Mouse (Mus musculus) heart, embryonic 13.5 days (tissue): ENCODE data around the gene Spsb2. TPM values are rescaled to one million over a fixed set of nuclear protein-coding genes. Genes with fewer than 3 reads are reported as not detected.

ENCODE experiments used
- ATAC-seq: fragments of 200-750 bp; cut with Nextera tagmentation; 2 replicates; pipeline ENCODE4 v1.8.0; 2017; ENCODE audit warnings: moderate TSS enrichment; ENCODE audit not compliant: insufficient number of reproducible peaks, low FRiP score, low TSS enrichment; ENCODE audit errors: extremely low read depth
- H3K27ac ChIP-seq: fragments of 300-500 bp; sonication (generic); replicated peaks from 2 replicates; pipeline ENCODE4 v1.5.1; 2015; ENCODE audit warnings: moderate library complexity, mild to moderate bottlenecking, inconsistent platforms
- H3K27me3 ChIP-seq: fragments of 300-500 bp; sonication (generic); replicated peaks from 2 replicates; pipeline ENCODE4 v1.6.1; 2015; ENCODE audit warnings: mild to moderate bottlenecking, inconsistent platforms
- H3K36me3 ChIP-seq: fragments of 300-500 bp; sonication (generic); 2 replicates; pipeline ENCODE4 v1.6.1; 2015; ENCODE audit warnings: mild to moderate bottlenecking, inconsistent platforms
- H3K4me1 ChIP-seq: fragments of 300-500 bp; sonication (generic); 2 replicates; pipeline ENCODE4 v1.6.1; 2015; ENCODE audit warnings: inconsistent platforms
- H3K4me2 ChIP-seq: fragments of 300-500 bp; sonication (generic); 2 replicates; pipeline ENCODE4 v1.6.1; 2015; ENCODE audit warnings: inconsistent platforms, mild to moderate bottlenecking, moderate library complexity
- H3K4me3 ChIP-seq: fragments of 300-500 bp; sonication (generic); 2 replicates; pipeline ENCODE4 v1.5.1; 2015; ENCODE audit warnings: moderate library complexity, mild to moderate bottlenecking, inconsistent platforms
- H3K9ac ChIP-seq: fragments of 300-500 bp; sonication (generic); 2 replicates; pipeline ENCODE4 v1.6.1; 2015; ENCODE audit warnings: inconsistent platforms, mild to moderate bottlenecking, moderate library complexity
- H3K9me3 ChIP-seq: fragments of 300-500 bp; sonication (generic); 2 replicates; pipeline ENCODE4 v1.6.1; 2016; ENCODE audit warnings: inconsistent platforms
- WGBS: fragments of 180-500 bp; shearing (Covaris S2); methylation state at CpG from one replicate; pipeline ENCODE4 v1.1.7; 2015; ENCODE audit warnings: mixed read lengths; 5-methylcytosine and 5-hydroxymethylcytosine counted together
- polyA plus RNA-seq: library from polyadenylated mRNA; unstranded; fragments of >200 nt; fragmentation: Nextera tagmentation; extraction: Ambion mirVana; gene quantifications from 2 replicates; pipeline ENCODE4 v1.2.1, GENCODE M21; 2015

The Spsb2 gene
- polyA plus RNA-seq, 1 experiment from 2014 or later, result 8.4 TPM

DNA sequence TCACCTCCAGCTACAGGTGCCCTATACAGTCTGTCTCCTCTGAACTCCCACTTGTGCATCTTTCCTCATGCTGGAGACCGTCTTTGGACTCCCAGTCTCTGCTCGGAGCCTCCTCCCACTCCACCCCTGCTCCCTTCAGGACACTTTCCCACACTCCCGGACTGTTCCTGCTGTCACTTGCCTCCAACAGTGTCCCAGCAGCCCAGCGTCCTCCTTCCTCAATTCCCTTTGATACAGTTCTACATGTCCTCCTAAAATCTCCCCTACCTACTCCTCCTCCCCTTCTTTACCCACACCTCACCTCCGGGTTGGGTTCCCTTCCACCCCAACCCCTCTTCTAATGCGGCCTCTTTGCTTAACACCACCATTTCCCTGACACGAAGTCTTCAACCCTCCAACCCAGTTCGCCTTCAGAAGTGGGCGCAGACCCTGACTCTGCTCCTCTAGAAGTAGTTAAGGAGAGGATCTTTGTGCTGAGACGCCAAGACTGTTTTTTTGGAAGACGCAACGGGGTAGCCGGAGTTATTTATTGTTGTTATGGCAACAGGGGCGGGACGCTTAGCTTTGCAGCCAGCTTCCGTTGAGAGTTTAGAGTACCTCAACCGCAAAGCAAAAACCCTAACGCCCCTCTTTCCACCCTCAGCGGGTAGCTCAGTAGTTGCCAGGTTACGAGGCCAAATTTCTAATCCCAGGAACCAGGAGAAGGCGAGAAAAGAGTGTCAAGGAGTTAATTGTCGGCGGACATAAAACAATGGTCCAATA lies 29.1 kb upstream of the Spsb2 start, which contains the start of gene Lrrc23:
Gene Lrrc23 (minus strand): TSS at position 506 of the 762 bp plus-strand sequence.
- no peaks in the 10 kb centered on the region for H3K36me3 ChIP-seq
- peak within 1 kb of the TSS; percentile 65 for H3K9ac ChIP-seq
- H3K27ac ChIP-seq, result no peak within 1 kb of the TSS
- H3K27me3 ChIP-seq, result peaks cover 44% of the 10 kb centered on the region
- H3K9me3 ChIP-seq, result no peaks in the 10 kb centered on the region
- H3K4me2 ChIP-seq, result peak within 1 kb of the TSS; percentile 70
- H3K4me3 ChIP-seq, result peak within 1 kb of the TSS; percentile 47
- H3K4me1 ChIP-seq, result peaks cover 9% of the 10 kb centered on the region
- WGBS, result 1% methylated on average over 23 of the region's 23 CpGs
- peak; percentile 54; the same call in 1 of the 2 replicates for ATAC-seq

DNA sequence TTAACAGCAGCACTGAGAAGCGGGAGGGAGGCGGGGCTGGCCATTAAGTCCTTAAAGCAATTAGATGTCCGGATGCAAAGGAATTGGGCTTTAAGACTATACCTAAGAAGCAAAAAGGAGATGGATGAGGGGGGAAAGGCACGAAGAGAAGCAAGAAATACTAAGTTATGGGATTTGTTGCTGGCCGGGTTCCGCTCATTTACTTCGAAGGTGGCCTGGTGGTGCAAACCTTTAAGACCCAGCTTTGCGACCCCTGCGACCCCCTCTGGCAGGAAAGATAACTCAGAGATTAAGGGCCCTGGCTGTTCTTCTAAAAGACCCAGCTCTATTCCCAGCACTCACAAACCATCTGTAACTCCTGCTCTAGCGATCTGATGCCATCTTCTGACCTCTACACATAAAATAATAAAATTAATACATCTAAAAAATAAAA lies 28.5 kb upstream of the Spsb2 start:
- WGBS, result 3% methylated on average over 10 of the region's 10 CpGs
- Histone ChIP-seq H3K4me3 (peak overlapping the region; percentile 47), H3K27me3 (peaks cover 44% of the 10 kb centered on the region), H3K4me1 (peaks cover 9% of the 10 kb centered on the region), H3K4me2 (peak overlapping the region; percentile 70), H3K36me3 (no peaks in the 10 kb centered on the region), H3K9ac (peak overlapping the region; percentile 65), H3K27ac (no peak overlapping the region), H3K9me3 (no peaks in the 10 kb centered on the region)
- no peak for ATAC-seq

DNA sequence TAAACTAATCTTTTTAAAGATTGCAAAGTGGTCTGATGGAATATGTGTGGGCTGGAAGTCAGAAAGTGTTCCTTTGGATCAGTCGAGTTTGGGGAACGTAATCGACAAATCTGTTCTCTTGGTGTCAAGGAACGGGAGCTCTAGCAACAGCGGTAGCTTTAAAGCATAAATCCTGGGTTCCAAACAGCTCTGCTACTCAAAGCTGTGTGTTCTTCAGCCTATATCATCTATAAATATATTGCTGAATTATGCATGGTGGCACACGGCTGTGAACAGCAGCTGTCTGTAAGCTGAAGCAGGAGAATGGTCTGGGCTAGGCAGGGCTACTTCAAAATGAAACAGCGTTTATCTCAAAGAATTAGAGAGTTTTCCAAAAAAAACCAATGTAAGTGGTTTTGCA lies 27.5 kb upstream of the Spsb2 start:
- WGBS, result 78% methylated on average over 7 of the region's 7 CpGs
- Histone ChIP-seq H3K4me3 (no peak overlapping the region), H3K9me3 (no peaks in the 10 kb centered on the region), H3K27ac (no peak overlapping the region), H3K4me2 (no peak overlapping the region), H3K4me1 (peaks cover 9% of the 10 kb centered on the region), H3K27me3 (peaks cover 44% of the 10 kb centered on the region), H3K36me3 (no peaks in the 10 kb centered on the region), H3K9ac (no peak overlapping the region)
- ATAC-seq, result no peak

DNA sequence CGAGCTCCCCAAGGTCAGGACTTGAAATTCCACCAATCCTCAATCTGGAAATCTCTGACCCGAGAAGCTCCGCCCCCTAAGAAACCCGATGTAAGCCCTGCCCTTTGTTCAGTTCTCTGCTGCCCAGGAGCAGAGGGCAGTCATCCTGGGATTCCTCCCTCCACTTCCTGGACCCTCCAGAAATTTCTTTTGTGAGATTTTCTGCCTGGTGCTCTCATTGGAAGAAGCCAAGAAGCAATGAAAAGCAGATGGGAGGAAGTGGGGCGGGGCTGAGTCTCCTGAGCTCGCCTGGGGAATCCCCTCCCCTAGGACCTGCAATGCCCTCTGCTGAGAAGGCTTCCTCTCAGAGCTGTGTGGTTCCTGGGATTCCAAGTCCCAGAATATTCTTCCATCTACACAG lies 26.0 kb upstream of the Spsb2 start:
- no peak overlapping the region for H3K27ac ChIP-seq
- peak overlapping the region; percentile 31 for H3K4me3 ChIP-seq

DNA sequence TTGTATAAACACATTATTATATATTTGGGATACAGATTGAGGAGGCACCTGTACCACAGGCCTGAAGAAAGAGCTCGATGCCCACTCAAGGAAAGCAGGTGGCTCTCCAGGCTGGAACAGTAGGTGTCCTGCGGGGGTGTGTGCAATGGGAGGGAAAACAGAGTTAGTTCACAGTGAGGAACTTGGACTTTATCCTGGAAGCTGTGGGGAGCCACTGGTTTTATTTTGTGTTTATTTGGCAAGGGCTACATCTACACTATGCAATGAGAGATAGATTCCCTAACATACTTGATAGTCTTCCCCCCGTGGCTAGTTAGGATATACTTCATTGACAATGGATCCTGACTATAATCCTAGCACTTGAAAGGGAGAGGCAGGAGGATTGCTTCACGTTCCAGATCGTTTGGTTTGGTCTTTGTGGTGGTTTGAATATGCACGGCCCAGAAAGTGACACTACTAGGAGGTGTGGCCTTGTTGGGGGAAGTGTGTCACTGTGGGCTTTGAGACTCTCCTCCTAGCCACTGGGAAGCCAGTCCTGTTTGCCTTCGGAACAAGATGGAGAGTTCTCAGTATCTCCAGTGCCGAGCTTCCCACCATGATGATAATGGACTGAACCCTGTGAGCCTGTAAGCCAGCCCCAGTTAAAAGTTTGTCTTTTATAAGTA lies 21.6 kb upstream of the Spsb2 start:
- 45% methylated on average over 8 of the region's 8 CpGs for WGBS
- no peak for ATAC-seq
- H3K9ac ChIP-seq, result no peak overlapping the region

More for the DNA sequence above, 26.0 kb upstream of the Spsb2 start:
- Histone ChIP-seq H3K27me3 (peaks cover 41% of the 10 kb centered on the region), H3K4me2 (peak overlapping the region; percentile 50), H3K36me3 (no peaks in the 10 kb centered on the region), H3K9me3 (no peaks in the 10 kb centered on the region), H3K4me1 (peaks cover 9% of the 10 kb centered on the region), H3K9ac (0 out of 2 replicates have a peak overlapping the region, but pooled peaks have one; percentile 33)
- WGBS, result 26% methylated on average over 6 of the region's 6 CpGs
- no peak for ATAC-seq

DNA sequence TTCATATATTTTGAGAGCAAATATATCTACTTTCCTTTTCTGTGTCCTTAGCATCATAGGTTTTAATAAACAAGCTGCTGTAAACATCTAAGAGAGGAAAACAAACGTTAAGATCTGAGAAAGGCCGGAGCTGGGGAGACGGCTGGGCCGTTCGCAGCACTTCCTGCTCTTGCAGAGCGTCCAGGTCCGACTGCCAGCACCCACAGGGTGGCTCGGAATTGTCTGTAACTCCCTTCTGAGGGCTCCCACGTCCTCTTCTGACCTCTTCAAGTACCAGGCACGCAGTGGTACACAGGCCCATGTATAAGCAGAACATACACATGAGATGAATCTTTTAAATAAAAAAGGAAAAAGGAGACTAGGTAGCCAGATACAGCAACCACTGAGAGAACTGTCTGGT lies 20.7 kb upstream of the Spsb2 start:
- Histone ChIP-seq H3K4me2 (no peak overlapping the region), H3K4me1 (peaks cover 3% of the 10 kb centered on the region), H3K9me3 (no peaks in the 10 kb centered on the region), H3K27me3 (no peaks in the 10 kb centered on the region), H3K36me3 (no peaks in the 10 kb centered on the region), H3K9ac (no peak overlapping the region), H3K4me3 (no peak overlapping the region), H3K27ac (no peak overlapping the region)
- no peak for ATAC-seq
- WGBS, result 65% methylated on average over 10 of the region's 10 CpGs

More for the DNA sequence above, 21.6 kb upstream of the Spsb2 start:
- Histone ChIP-seq H3K9me3 (no peaks in the 10 kb centered on the region), H3K4me2 (no peak overlapping the region), H3K4me1 (peaks cover 8% of the 10 kb centered on the region), H3K27ac (no peak overlapping the region), H3K4me3 (no peak overlapping the region), H3K27me3 (no peaks in the 10 kb centered on the region), H3K36me3 (no peaks in the 10 kb centered on the region)

DNA sequence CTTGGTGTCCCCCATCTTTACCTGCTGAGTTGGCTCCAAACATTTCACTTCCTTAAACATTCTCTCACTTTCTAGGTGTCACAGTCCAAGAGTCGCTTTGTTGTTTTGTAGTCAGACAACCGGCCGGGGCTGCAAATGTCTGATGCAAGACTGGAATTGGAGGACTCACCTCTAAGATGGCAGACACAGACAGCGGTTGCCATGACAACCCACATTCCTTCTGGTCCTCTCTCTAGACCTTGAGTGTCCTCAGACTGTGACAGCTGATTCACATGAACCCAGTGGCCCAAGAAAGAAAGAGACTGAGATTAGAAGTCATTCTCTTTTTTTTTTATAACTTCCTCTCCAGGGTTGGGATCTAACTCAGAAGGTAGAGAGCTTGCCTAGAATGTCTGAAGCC lies 18.9 kb upstream of the Spsb2 start:
- Histone ChIP-seq H3K27me3 (no peaks in the 10 kb centered on the region), H3K36me3 (no peaks in the 10 kb centered on the region), H3K4me2 (no peak overlapping the region), H3K27ac (no peak overlapping the region), H3K4me1 (peaks cover 3% of the 10 kb centered on the region; the same call in 1 of the 2 replicates), H3K4me3 (no peak overlapping the region), H3K9me3 (no peaks in the 10 kb centered on the region), H3K9ac (no peak overlapping the region)
- whole genome bisulfite sequencing, result 82% methylated on average over 4 of the region's 4 CpGs
- no peak for ATAC-seq

DNA sequence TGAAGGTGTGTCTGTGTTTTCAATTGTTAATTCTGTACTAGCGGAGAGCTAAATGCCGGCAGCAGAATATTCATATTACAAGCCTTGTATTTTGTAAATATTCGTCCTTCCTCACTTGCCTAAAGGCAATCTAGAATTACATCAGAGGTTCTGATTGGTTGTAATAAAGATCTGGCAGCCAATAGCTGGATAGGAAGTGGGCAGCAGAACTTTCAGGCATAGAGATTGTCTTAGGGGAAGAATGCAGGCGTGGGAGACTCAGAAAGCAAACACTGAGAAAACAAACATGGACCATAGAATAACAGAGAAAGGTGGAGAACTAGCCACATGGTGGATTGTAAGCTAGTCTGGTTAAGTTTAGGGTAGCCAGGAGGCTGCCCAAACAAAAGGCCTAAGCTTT lies 18.3 kb upstream of the Spsb2 start:
- no peak overlapping the region for H3K4me3 ChIP-seq
- ATAC-seq, result no peak
- WGBS, result 59% methylated on average over 4 of the region's 4 CpGs
- H3K4me2 ChIP-seq, result no peak overlapping the region
- no peaks in the 10 kb centered on the region for H3K27me3 ChIP-seq
- no peaks in the 10 kb centered on the region for H3K36me3 ChIP-seq
- H3K27ac ChIP-seq, result no peak overlapping the region
- H3K4me1 ChIP-seq, result peaks cover 3% of the 10 kb centered on the region; the same call in 1 of the 2 replicates
- H3K9ac ChIP-seq, result no peak overlapping the region
- no peaks in the 10 kb centered on the region for H3K9me3 ChIP-seq

DNA sequence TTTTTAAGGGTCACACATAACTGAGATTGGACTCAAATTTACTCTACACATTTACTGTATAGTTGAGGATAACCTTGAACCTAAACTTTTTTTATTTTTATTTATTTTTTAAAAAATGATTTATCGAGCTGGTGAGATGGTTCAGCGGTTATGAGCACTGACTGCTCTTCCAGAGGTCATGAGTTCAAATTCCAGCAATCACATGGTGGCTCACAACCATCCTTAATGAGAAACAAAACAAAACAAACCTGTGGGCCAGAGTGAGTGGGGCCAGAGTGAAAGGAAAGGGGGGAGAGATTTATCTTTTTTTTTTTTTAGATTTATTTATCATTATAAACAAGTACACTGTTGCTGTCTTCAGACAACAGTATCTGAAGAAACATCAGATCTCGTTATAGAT lies 16.6 kb upstream of the Spsb2 start:
- Histone ChIP-seq H3K4me3 (no peak overlapping the region), H3K4me2 (no peak overlapping the region), H3K9ac (no peak overlapping the region), H3K9me3 (no peaks in the 10 kb centered on the region), H3K27me3 (no peaks in the 10 kb centered on the region), H3K4me1 (peaks cover 3% of the 10 kb centered on the region; the same call in 1 of the 2 replicates), H3K27ac (no peak overlapping the region), H3K36me3 (no peaks in the 10 kb centered on the region)
- no peak for ATAC-seq
- 76% methylated on average over 3 of the region's 3 CpGs for WGBS

DNA sequence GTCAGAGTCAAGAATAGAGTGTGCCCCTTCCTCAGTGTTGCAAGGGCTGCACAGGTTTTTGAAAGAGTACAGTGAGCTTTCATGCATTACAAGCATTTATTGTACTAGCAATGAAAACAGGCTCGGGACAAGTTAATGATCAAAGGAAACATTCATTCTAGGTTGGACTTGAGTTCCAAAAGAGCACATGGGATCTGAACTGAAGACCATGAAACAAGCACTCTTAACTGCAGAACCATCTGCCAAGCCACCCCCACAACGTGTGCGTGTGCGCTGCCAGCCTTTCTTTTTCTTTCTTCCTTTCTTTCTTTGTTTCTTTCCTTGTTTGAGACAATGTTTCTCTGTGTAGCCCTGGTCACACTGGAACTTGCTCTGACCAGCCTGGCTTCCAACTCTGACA lies 12.7 kb upstream of the Spsb2 start:
- ATAC-seq, result no peak
- H3K4me1 ChIP-seq, result no peaks in the 10 kb centered on the region
- WGBS, result 82% methylated on average over 4 of the region's 4 CpGs
- H3K36me3 ChIP-seq, result no peaks in the 10 kb centered on the region
- no peak overlapping the region for H3K27ac ChIP-seq
- H3K9me3 ChIP-seq, result no peaks in the 10 kb centered on the region
- H3K4me2 ChIP-seq, result no peak overlapping the region
- no peaks in the 10 kb centered on the region for H3K27me3 ChIP-seq
- H3K4me3 ChIP-seq, result no peak overlapping the region
- no peak overlapping the region for H3K9ac ChIP-seq

DNA sequence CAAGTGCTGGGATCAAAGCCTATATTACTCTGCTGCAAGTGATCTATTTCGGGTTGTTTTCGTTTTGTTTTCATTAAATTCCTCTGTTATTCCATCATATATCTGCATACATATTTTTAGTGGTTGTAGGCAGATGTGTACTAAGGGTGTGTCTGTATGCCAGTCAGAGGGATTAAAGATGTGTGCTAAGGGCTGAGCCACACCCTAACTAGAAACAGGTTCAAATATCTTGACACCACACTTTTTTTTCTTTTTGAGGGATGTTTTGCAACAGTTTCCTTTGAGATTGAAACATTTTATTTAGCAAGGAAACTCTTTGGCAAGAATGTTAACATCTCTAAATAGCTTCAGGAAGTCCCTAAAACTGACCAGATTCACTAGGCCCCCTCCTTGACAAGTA lies 12.3 kb upstream of the Spsb2 start:
- Histone ChIP-seq H3K27ac (no peak overlapping the region), H3K4me3 (no peak overlapping the region), H3K4me2 (no peak overlapping the region), H3K9me3 (no peaks in the 10 kb centered on the region), H3K27me3 (no peaks in the 10 kb centered on the region), H3K36me3 (no peaks in the 10 kb centered on the region), H3K4me1 (no peaks in the 10 kb centered on the region), H3K9ac (no peak overlapping the region)
- WGBS, result 85% methylated on average over 2 of the region's 2 CpGs
- no peak for ATAC-seq
